Mouse (Mus musculus) lung, adult 2 months (tissue): ENCODE results near the gene Ntmt1.

Experiments used
- CTCF ChIP-seq: fragments of 200-500 bp; IDR thresholded peaks from 2 replicates; pipeline ENCODE4 v1.5.1; 2011; ENCODE audit warnings: mild to moderate bottlenecking, low read length, control low read depth; ENCODE audit not compliant: insufficient read depth
- POLR2A ChIP-seq: fragments of 200-500 bp; IDR thresholded peaks from 2 replicates; pipeline ENCODE4 v1.6.1; 2011; ENCODE audit warnings: low read depth, mild to moderate bottlenecking, control low read depth, low read length, borderline replicate concordance; ENCODE audit errors: extremely low read depth

DNA sequence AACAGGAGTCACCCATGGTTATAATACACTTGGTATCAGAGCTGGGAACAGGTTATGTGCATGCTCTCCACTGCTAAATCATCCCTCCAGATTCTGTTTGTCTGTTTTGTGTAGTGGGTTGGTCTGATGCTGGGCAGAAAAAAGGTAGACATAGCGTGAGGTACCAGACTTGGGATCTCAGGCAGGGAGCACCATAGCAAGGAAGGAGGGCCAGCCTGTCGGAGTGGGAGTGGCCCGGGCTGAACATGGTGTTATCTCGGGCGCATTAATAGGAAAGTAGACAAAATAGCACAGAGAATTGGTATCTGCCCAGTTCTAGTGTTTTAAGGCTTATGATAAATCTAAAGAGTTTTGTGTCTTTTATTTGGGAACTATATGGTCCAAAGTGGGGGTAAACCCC lies 39.1 kb upstream of the Ntmt1 start:
- TF ChIP-seq CTCF = no peak
- no peak for TF ChIP-seq POLR2A
